Mouse (Mus musculus) right cerebral cortex, postnatal 36 days (tissue): Measurements from ENCODE around the gene Nsa2.

Experiments used
- DNase-seq, 2 experiments: peaks; one replicate each; pipeline ENCODE4 v3.0.0; 2022; ENCODE audit warnings: low spot score in 2 of 2, mixed read lengths in 1 of 2

The Nsa2 gene

DNA sequence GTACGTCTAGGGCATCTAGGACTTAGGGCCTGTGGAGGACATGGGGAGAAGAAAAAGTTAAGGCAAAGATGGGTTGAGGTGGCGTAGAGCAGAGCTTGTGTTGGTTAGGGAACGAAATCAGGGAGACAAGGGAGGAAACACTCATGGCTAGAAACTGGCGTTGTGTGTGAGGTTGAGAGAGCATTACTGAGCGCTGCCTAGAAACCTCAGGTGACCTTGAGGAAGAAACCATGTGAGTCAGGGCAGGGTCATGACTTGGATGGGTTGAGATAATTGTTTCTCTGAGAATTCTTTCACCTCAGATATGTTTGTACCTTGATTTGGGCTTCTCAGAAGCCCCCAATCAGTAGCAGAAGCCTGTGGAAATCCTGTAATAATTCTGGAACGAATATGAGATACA is 50.3 kb downstream of the Nsa2 start:
- no peak for DNase-seq

DNA sequence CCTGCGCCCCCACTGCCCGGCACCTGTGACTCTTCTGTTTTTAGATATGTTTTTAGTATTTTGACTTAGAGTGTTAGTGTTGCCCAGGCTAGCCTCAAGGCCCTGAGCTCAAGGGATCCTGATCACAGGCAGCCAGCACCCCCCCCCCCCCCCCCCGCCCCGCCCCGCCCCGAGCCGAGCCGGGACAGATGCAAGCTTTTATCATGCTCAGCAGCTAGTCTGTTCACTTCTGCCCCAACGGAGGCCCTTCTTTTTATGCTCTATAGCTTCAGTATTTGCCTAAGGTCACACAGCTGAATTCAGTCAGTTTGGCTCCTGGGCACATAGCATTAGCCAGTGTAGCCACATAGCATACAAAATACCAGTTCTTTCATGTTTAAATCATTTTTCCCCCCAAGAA is 51.4 kb downstream of the Nsa2 start:
- DNase-seq = no peak

DNA sequence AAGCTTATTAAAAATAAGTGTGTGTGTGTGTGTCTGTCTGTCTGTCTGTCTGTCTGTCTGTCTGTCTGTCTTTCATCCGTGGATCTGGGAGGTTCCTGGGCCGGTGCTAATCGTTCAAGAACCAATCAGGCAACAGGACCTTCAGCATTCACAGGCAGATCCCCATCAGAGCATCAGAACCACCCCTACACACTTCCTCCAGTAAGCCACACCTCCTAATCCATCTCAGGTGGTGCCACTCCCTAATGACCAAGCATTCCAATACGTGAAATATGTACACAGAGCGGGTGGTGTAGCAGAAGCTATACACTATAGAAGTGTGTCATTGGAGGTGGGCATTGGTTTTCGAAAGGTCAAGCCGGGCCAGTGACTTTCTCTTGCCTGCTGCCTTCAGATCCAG is 55.3 kb downstream of the Nsa2 start:
- no peak for DNase-seq

DNA sequence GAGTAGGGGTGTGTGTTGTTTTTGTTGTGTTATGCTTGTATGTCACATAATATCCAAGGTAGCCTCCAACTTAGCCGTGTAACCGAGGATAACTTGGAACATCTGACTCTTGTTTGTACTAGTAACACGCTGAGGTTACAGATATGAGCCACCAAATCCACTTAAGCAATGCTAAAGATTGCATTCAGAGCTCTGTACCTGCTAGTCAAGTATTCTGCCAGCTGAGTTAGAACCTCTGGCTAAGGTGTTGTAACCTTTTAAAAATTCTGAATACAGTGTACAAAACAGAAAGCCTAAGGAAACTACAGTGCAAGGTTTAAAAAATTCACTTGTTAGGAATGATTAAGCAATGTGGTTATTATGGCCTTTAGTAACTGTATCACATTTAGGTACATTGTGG is 57.1 kb downstream of the Nsa2 start:
- DNase-seq = no peak

DNA sequence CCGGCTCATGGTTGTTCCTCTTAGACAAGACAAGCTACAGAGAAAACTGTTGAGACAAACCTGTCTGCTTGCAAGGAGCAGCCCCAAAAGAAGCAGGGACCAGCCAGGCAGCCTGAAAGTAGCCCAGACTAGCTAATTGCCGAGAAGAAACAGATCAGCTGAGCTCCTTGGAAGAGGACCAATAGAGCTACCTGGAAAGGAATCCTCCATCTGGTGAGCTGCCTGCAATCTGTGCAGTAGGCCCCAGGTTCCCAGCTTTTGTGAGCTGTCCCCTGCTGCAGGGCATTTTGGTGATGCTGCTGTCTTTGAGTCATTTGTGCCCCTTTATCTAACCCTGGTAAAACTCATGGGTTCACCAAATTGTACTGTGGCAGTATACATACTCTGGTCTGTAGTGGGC is 57.5 kb downstream of the Nsa2 start:
- no peak for DNase-seq
